Mouse (Mus musculus): ENCODE results near the gene Gatad1. TPM values are rescaled to one million over a fixed set of nuclear protein-coding genes. Genes with fewer than 3 reads are reported as not detected.
"Not testable (repeated sequence)": the region's sequence is repeated elsewhere in the genome, so short reads cannot be mapped to it uniquely, and the experiment has no call there.

Gatad1 gene
- 60.6 and 62.3 TPM in 2 replicates for polyA plus RNA-seq (2015; fragmentation: Nextera tagmentation; extraction: Ambion mirVana)

DNA sequence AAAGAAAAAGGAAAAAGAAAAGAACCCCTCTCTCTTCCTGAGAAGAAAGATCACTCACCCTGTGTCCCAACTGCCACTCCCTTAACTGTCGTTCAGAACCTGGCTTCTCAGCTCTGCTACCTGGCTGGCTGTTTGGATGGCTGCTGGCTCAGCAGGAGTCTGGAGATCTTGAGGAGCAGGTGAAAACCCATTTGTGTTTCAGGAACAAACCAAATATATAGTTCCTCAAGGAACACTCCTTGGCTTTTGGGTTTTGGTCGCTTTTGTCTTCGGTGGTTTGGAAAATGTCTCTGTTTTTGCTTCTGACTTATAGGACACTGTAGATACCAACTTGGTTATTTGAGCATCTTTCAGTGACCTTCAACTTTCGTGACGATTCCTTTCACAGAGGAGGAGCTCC lies at the start of gene Gatad1:
Gene Gatad1, minus strand, starts transcription at position 101 of the 400 bp plus-strand sequence.
- H3K36me3 ChIP-seq = no peaks in the 10 kb centered on the region

DNA sequence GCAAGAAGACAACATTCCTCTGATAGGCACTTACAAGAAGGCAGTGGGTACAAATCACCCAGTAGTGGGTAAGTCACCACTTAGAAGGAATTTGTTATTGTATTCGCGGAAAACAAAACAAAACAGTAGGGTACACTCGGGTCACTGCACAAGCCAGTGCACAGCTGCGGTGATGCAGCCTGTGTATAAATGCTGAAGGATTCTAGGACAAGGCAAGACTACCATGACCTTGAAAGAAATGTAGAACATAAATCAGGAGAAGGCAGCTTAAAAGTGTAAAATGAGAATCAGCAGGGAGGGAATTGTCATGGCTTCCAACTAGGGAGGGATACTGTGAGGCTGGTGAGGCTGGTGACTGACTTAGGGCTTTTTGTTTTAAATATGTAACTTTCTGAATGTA lies 45.2 kb upstream of the Gatad1 start:
- no peak for ATAC-seq (ENCODE audit: low FRiP score, low read depth)
- H3K36me3 ChIP-seq = peaks cover 51% of the 10 kb centered on the region
- H3K4me1 ChIP-seq (replicated peaks) = no peaks in the 10 kb centered on the region
- H3K27me3 ChIP-seq = no peaks in the 10 kb centered on the region
- no peaks in the 10 kb centered on the region for H3K9me3 ChIP-seq
- no peak overlapping the region for H3K27ac ChIP-seq (replicated peaks)
- 66% methylated on average over 4 of the region's 4 CpGs for WGBS
- no peak overlapping the region for H3K4me2 ChIP-seq
- H3K9ac ChIP-seq = no peak overlapping the region
- H3K4me3 ChIP-seq = no peak overlapping the region

More for the DNA sequence above, at the start of gene Gatad1:
- Histone ChIP-seq H3K9me3 (no peaks in the 10 kb centered on the region), H3K4me2 (no peak within 1 kb of the TSS), H3K27me3 (no peaks in the 10 kb centered on the region), H3K4me3 (no peak within 1 kb of the TSS), H3K27ac (replicated peaks) (no peak within 1 kb of the TSS), H3K9ac (no peak within 1 kb of the TSS), H3K4me1 (replicated peaks) (no peaks in the 10 kb centered on the region)
- ATAC-seq (ENCODE audit: low FRiP score, low read depth) = no peak
- WGBS = 81% methylated on average over 5 of the region's 5 CpGs

DNA sequence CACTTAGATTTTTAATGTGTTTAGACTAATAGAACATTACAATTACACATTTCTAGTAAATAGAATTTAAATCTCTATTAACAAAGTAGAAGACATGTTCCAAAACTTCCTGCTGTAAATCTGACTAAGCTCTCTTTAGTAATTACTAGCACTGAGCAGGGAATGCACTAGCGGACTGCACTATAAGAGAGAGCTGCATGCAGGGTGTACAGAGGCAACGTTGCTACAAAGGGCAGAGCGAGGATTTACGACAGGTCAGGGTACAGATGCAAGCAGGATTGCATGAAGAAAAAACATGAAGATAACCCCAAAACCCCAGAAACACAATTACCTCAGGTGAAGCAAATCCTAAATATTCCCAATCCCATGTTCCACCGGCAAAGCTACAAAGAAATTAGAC lies 43.0 kb upstream of the Gatad1 start:
- no peak overlapping the region for H3K4me3 ChIP-seq
- H3K9me3 ChIP-seq = no peaks in the 10 kb centered on the region
- H3K36me3 ChIP-seq = peaks cover 49% of the 10 kb centered on the region
- 96% methylated on average over 5 of the region's 5 CpGs for WGBS
- H3K4me2 ChIP-seq = no peak overlapping the region
- no peak overlapping the region for H3K27ac ChIP-seq (replicated peaks)
- H3K9ac ChIP-seq = no peak overlapping the region
- no peak for ATAC-seq (ENCODE audit: low FRiP score, low read depth)
- no peaks in the 10 kb centered on the region for H3K27me3 ChIP-seq
- H3K4me1 ChIP-seq (replicated peaks) = no peaks in the 10 kb centered on the region

DNA sequence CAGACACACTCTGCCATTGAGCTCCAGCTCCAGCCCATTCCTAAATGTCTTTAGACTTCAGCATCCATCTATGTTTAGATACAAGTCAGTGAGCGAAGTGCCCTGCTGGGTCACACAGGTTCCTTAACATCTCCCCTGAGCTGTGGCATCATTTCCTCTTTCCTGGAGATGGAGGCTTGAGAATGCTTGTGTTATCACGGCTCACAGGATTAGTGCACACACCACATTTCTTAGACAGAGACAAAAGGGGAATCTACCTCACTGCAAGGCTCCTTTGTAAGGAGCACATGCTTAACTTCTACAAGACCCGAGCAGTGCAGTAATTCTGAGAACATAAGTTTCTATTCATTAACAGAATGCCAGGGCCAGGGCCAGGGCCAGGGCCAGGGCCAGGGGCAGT lies 39.0 kb upstream of the Gatad1 start:
- Histone ChIP-seq H3K4me2 (no peak overlapping the region), H3K9me3 (no peaks in the 10 kb centered on the region), H3K27ac (replicated peaks) (no peak overlapping the region), H3K9ac (no peak overlapping the region), H3K4me1 (replicated peaks) (no peaks in the 10 kb centered on the region), H3K4me3 (no peak overlapping the region), H3K36me3 (peaks cover 66% of the 10 kb centered on the region), H3K27me3 (no peaks in the 10 kb centered on the region)
- ATAC-seq (ENCODE audit: low FRiP score, low read depth) = no peak
- WGBS = 89% methylated on average over 3 of the region's 3 CpGs

GRCm38 (mm10) chr5:3695191-3695590 lies 38.2 kb upstream of the Gatad1 start:
- Histone ChIP-seq H3K9me3 (no peaks in the 10 kb centered on the region), H3K4me3 (no peak overlapping the region), H3K4me1 (replicated peaks) (no peaks in the 10 kb centered on the region), H3K36me3 (peaks cover 58% of the 10 kb centered on the region), H3K27me3 (no peaks in the 10 kb centered on the region), H3K27ac (replicated peaks) (no peak overlapping the region), H3K9ac (no peak overlapping the region), H3K4me2 (no peak overlapping the region)
- no peak for ATAC-seq (ENCODE audit: low FRiP score, low read depth)
- 95% methylated on average over 4 of the region's 4 CpGs for WGBS

- H3K4me1 ChIP-seq (replicated peaks) = no peaks in the 10 kb centered on the region
- H3K4me2 ChIP-seq = no peak overlapping the region
- 94% methylated on average over 9 of the region's 9 CpGs for WGBS
- no peaks in the 10 kb centered on the region for H3K9me3 ChIP-seq
- H3K4me3 ChIP-seq = no peak overlapping the region
- H3K27me3 ChIP-seq = no peaks in the 10 kb centered on the region
- ATAC-seq (ENCODE audit: low FRiP score, low read depth) = no peak
- peaks cover 56% of the 10 kb centered on the region for H3K36me3 ChIP-seq
- no peak overlapping the region for H3K9ac ChIP-seq
- H3K27ac ChIP-seq (replicated peaks) = no peak overlapping the region
Observed at GRCm38 (mm10) chr5:3692956-3693355, 36.0 kb upstream of the Gatad1 start.

DNA sequence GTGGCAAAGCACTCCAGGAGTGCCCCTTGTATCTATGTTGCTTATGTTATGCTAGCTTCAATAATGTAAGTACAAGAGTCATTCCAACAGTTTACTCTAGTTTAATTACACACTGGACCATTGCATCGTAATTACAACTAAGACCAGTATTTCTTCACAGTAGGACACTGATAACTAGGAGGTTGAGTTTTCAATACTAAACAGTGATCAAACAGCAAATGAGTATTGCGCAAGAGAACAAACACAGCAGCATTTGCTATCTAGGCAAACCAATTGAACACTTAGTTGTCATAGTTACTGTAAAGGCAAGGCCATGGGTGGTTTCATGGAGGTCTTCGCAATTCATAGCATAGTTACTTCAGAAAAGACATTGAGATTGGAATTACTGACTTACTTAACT lies 34.3 kb upstream of the Gatad1 start:
- H3K36me3 ChIP-seq = peaks cover 47% of the 10 kb centered on the region
- H3K9ac ChIP-seq = no peak overlapping the region
- no peak for ATAC-seq (ENCODE audit: low FRiP score, low read depth)
- H3K27me3 ChIP-seq = no peaks in the 10 kb centered on the region
- no peaks in the 10 kb centered on the region for H3K4me1 ChIP-seq (replicated peaks)
- H3K9me3 ChIP-seq = no peaks in the 10 kb centered on the region
- H3K27ac ChIP-seq (replicated peaks) = no peak overlapping the region
- H3K4me2 ChIP-seq = no peak overlapping the region
- 97% methylated on average over 3 of the region's 3 CpGs for WGBS
- H3K4me3 ChIP-seq = no peak overlapping the region

DNA sequence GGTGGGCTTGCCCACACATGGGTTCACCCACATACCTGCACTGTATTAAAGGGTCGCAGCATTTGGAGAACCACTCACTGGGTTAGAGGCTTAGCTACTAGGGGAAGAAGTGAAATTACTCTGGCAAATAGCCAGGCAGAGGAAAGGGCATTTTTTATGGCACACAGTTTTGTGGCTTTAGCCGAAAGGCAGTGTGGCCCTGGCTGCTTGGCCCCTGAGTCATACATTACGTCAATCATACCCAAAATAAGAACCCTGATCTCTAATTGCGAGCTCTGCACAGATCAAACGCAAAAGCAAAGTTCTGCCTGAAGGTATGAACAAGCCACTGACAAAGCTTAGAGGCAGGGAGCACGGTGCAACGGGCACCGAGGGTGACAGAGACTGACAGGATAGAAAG lies 31.3 kb upstream of the Gatad1 start:
- no peak overlapping the region for H3K4me2 ChIP-seq
- 93% methylated on average over 8 of the region's 8 CpGs for WGBS
- no peak overlapping the region for H3K27ac ChIP-seq (replicated peaks)
- H3K9me3 ChIP-seq = no peaks in the 10 kb centered on the region
- H3K4me3 ChIP-seq = no peak overlapping the region
- ATAC-seq (ENCODE audit: low FRiP score, low read depth) = no peak
- no peak overlapping the region for H3K9ac ChIP-seq
- H3K27me3 ChIP-seq = no peaks in the 10 kb centered on the region
- peaks cover 29% of the 10 kb centered on the region for H3K36me3 ChIP-seq
- H3K4me1 ChIP-seq (replicated peaks) = no peaks in the 10 kb centered on the region

- H3K4me3 ChIP-seq = no peak overlapping the region
- H3K9me3 ChIP-seq = no peaks in the 10 kb centered on the region
- no peak overlapping the region for H3K4me2 ChIP-seq
- H3K27ac ChIP-seq (replicated peaks) = no peak overlapping the region
- no peak overlapping the region for H3K9ac ChIP-seq
- 92% methylated on average over 6 of the region's 6 CpGs for WGBS
- ATAC-seq (ENCODE audit: low FRiP score, low read depth) = no peak
- H3K36me3 ChIP-seq = no peaks in the 10 kb centered on the region
- no peaks in the 10 kb centered on the region for H3K4me1 ChIP-seq (replicated peaks)
- no peaks in the 10 kb centered on the region for H3K27me3 ChIP-seq
Observed at GRCm38 (mm10) chr5:3669938-3670554, 13.1 kb upstream of the Gatad1 start.

GRCm38 (mm10) chr5:3666585-3666984 lies 9.6 kb upstream of the Gatad1 start:
- H3K9ac ChIP-seq = no peak overlapping the region
- no peaks in the 10 kb centered on the region for H3K4me1 ChIP-seq (replicated peaks)
- H3K4me2 ChIP-seq = no peak overlapping the region
- H3K27me3 ChIP-seq = no peaks in the 10 kb centered on the region
- no peaks in the 10 kb centered on the region for H3K9me3 ChIP-seq
- H3K36me3 ChIP-seq = no peaks in the 10 kb centered on the region
- no peak overlapping the region for H3K4me3 ChIP-seq
- H3K27ac ChIP-seq (replicated peaks) = no peak overlapping the region
- WGBS = 90% methylated on average over 12 of the region's 12 CpGs
- no peak for ATAC-seq (ENCODE audit: low FRiP score, low read depth)

DNA sequence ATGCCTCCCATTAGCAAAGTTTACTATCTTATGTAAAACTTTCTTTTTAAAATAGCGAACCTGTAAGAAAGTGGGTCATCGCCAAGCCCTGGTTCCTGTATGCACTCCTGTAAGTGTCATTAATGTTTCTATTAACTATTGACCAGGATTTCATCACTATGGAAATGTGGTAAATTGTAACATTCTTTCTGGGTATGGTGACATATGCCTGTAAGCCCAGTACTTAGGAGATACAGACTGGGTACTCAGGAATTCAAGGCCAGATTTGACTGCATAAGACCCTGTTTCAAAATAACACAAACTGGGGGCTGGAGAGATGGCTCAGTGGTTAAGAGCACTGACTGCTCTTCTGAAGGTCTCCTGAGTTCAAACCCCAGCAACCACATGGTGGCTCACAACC lies 8.2 kb upstream of the Gatad1 start:
- no peaks in the 10 kb centered on the region for H3K9me3 ChIP-seq
- ATAC-seq (ENCODE audit: low FRiP score, low read depth) = no peak
- H3K9ac ChIP-seq = no peak overlapping the region
- no peak overlapping the region for H3K4me3 ChIP-seq
- 98% methylated on average over 2 of the region's 2 CpGs for WGBS
- no peak overlapping the region for H3K27ac ChIP-seq (replicated peaks)
- H3K4me1 ChIP-seq (replicated peaks) = no peaks in the 10 kb centered on the region
- H3K27me3 ChIP-seq = no peaks in the 10 kb centered on the region
- no peaks in the 10 kb centered on the region for H3K36me3 ChIP-seq
- H3K4me2 ChIP-seq = no peak overlapping the region

- Histone ChIP-seq H3K27me3 (no peaks in the 10 kb centered on the region), H3K9ac (no peak overlapping the region), H3K4me2 (no peak overlapping the region), H3K4me1 (replicated peaks) (no peaks in the 10 kb centered on the region), H3K27ac (replicated peaks) (no peak overlapping the region), H3K4me3 (no peak overlapping the region), H3K9me3 (no peaks in the 10 kb centered on the region), H3K36me3 (no peaks in the 10 kb centered on the region)
- 93% methylated on average over 4 of the region's 4 CpGs for WGBS
- no peak for ATAC-seq (ENCODE audit: low FRiP score, low read depth)
Observed at GRCm38 (mm10) chr5:3653801-3654200, 3.2 kb downstream of the Gatad1 start.

GRCm38 (mm10) chr5:3652903-3653575 lies 3.9 kb downstream of the Gatad1 start:
- not testable (repeated sequence) for H3K4me1 ChIP-seq (replicated peaks); H3K4me3 ChIP-seq; H3K4me2 ChIP-seq; H3K27ac ChIP-seq (replicated peaks); H3K36me3 ChIP-seq; H3K27me3 ChIP-seq; H3K9ac ChIP-seq; H3K9me3 ChIP-seq; ATAC-seq (ENCODE audit: low FRiP score, low read depth)
- WGBS = 93% methylated on average over 19 of the region's 25 CpGs
